Mouse (Mus musculus) lung, embryonic 14.5 days (tissue): ENCODE results near the gene Glul. TPM values are rescaled to one million over a fixed set of nuclear protein-coding genes. Genes with fewer than 3 reads are reported as not detected.

Experiments
- ATAC-seq: fragments of 200-750 bp; cut with Nextera tagmentation; 2 replicates; pipeline ENCODE4 v1.8.0; 2017; ENCODE audit warnings: mild to moderate bottlenecking, moderate TSS enrichment, moderate library complexity; ENCODE audit not compliant: insufficient read depth
- DNase-seq: peaks from one replicate; pipeline ENCODE4 v3.0.0-alpha.2; 2015
- H3K27ac ChIP-seq: fragments of 300-500 bp; sonication (generic); 2 replicates; pipeline ENCODE4 v1.5.1; 2014; ENCODE audit warnings: low read depth, mild to moderate bottlenecking, moderate library complexity
- H3K27me3 ChIP-seq: fragments of 300-500 bp; sonication (generic); 2 replicates; pipeline ENCODE4 v1.6.1; 2014; ENCODE audit warnings: low read length, control low read depth; ENCODE audit not compliant: insufficient read depth
- H3K36me3 ChIP-seq: fragments of 300-500 bp; sonication (generic); 2 replicates; pipeline ENCODE4 v1.6.1; 2014; ENCODE audit warnings: control low read depth; ENCODE audit not compliant: insufficient read depth
- H3K4me1 ChIP-seq: fragments of 300-500 bp; sonication (generic); 2 replicates; pipeline ENCODE4 v1.6.1; 2014; ENCODE audit warnings: antibody characterized with exemption, control low read depth; ENCODE audit not compliant: insufficient read depth
- H3K4me2 ChIP-seq: fragments of 300-500 bp; sonication (generic); 2 replicates; pipeline ENCODE4 v1.6.1; 2014; ENCODE audit warnings: mild to moderate bottlenecking
- H3K4me3 ChIP-seq: fragments of 300-500 bp; sonication (generic); 2 replicates; pipeline ENCODE4 v1.5.1; 2014; ENCODE audit warnings: low read depth, low read length
- H3K9ac ChIP-seq: fragments of 300-500 bp; sonication (generic); 2 replicates; pipeline ENCODE4 v1.6.1; 2014
- H3K9me3 ChIP-seq: fragments of 300-500 bp; sonication (generic); 2 replicates; pipeline ENCODE4 v1.6.1; 2016; ENCODE audit warnings: low read depth, low read length, control low read depth
- CTCF ChIP-seq: IDR thresholded peaks from 2 replicates; pipeline ENCODE4 v1.5.1; 2016; ENCODE audit warnings: antibody characterized with exemption, low read depth
- WGBS: fragments of 180-500 bp; shearing (Covaris S2); extraction: QIAGEN DNeasy Blood & Tissue Kit; methylation state at CpG from one replicate; pipeline ENCODE4 v1.1.7; 2014; 5-methylcytosine and 5-hydroxymethylcytosine counted together
- polyA plus RNA-seq: library from polyadenylated mRNA; unstranded; fragments of >200 nt; fragmentation: Nextera tagmentation; extraction: Ambion mirVana; gene quantifications from 2 replicates; pipeline ENCODE4 v1.2.1, GENCODE M21; 2014

Gene Glul
- polyA plus RNA-seq, 1 experiment from 2014 or later: 90.6 TPM

GRCm38 (mm10) chr1:153924395-153925385 is 24.9 kb downstream of the Glul start:
- Histone ChIP-seq H3K9ac (no peak overlapping the region), H3K4me3 (no peak overlapping the region), H3K36me3 (no peaks in the 10 kb centered on the region), H3K9me3 (no peaks in the 10 kb centered on the region), H3K4me1 (no peaks in the 10 kb centered on the region), H3K27me3 (no peaks in the 10 kb centered on the region), H3K4me2 (no peak overlapping the region), H3K27ac (no peak overlapping the region)
- no peak for TF ChIP-seq CTCF
- DNase-seq (no peak), ATAC-seq (no peak)
- WGBS: 70% methylated on average over 6 of the region's 6 CpGs

DNA sequence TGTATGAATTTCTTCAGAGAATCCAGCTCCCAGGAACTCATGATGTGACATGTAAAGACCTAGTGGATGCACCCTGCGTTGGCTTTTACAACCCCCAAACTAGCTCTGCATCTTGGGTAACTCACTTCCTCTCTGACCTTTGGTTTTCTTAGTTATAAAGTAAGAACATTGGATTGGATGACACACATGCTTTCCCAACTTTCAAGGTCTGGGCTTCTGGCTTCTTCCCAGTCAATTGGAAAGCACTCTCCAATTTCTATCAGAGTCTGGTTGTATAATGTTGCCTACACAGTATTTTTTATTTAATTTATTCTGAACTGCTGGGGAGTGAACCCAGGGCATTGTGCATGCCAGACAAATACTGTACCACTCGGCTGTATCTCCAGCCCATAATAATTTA is 30.7 kb downstream of the Glul start:
- Histone ChIP-seq H3K4me1 (no peaks in the 10 kb centered on the region), H3K4me2 (no peak overlapping the region), H3K27me3 (no peaks in the 10 kb centered on the region), H3K36me3 (no peaks in the 10 kb centered on the region), H3K9me3 (no peaks in the 10 kb centered on the region), H3K9ac (no peak overlapping the region), H3K4me3 (no peak overlapping the region), H3K27ac (no peak overlapping the region)
- WGBS: 83% methylated on average over 2 of the region's 2 CpGs
- no peak for TF ChIP-seq CTCF
- DNase-seq (no peak), ATAC-seq (no peak)

DNA sequence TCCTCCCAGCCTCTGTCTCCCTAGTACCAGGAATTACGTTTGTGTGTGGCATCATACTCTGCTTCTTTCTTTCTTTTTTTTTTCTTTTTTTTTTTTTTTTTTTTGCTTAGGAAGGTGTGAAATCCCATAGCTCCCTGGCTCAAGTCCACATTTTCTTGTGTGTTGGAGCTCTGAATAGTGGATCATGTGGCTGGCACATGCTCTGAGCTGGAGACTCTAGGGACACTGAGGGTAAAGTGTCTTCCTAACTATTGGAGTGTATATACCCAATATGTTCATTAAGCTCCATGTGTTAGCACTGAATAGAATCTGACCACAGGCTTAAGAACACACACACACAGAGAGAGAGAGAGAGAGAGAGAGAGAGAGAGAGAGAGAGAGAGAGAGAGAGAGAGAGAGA is 34.0 kb downstream of the Glul start:
- no peaks in the 10 kb centered on the region for H3K9me3 ChIP-seq
- no peak for TF ChIP-seq CTCF
- 57% methylated on average over 1 of the region's 1 CpGs for whole genome bisulfite sequencing
- no peak for ATAC-seq
- no peak for DNase-seq
- H3K9ac ChIP-seq: no peak overlapping the region
- no peak overlapping the region for H3K4me2 ChIP-seq
- no peaks in the 10 kb centered on the region for H3K4me1 ChIP-seq
- no peak overlapping the region for H3K4me3 ChIP-seq
- no peaks in the 10 kb centered on the region for H3K27me3 ChIP-seq
- H3K27ac ChIP-seq: no peak overlapping the region
- no peaks in the 10 kb centered on the region for H3K36me3 ChIP-seq

- Histone ChIP-seq H3K4me3 (no peak overlapping the region), H3K27ac (no peak overlapping the region), H3K4me1 (no peaks in the 10 kb centered on the region), H3K9ac (no peak overlapping the region), H3K36me3 (no peaks in the 10 kb centered on the region), H3K4me2 (no peak overlapping the region), H3K9me3 (no peaks in the 10 kb centered on the region), H3K27me3 (no peaks in the 10 kb centered on the region)
- DNase-seq: no peak
- no peak for ATAC-seq
- 75% methylated on average over 12 of the region's 12 CpGs for WGBS
- TF ChIP-seq CTCF: no peak
Measured at GRCm38 (mm10) chr1:153935844-153936380, 36.2 kb downstream of the Glul start.

DNA sequence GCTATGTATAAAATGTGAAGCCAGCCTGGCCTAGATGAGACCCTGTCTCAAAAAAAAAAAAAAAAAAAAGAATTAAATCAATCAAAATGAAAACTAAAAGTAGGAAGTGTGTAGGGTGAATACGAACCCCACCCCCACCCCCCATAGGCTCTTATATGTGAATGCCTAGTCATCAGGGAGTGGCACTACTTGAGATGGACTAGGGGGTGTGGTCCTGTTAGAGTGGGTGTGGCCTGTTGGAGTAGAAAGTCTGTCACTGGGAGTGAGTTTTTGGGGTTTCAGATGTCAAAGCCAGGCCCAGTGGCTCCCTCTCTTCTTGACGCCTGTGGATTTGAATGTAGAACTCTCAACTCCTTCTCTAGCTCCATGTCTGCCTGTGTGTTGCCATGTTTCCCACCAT is 37.3 kb downstream of the Glul start:
- H3K4me2 ChIP-seq: no peak overlapping the region
- H3K4me3 ChIP-seq: no peak overlapping the region
- H3K9me3 ChIP-seq: no peaks in the 10 kb centered on the region
- 88% methylated on average over 2 of the region's 2 CpGs for WGBS
- no peak overlapping the region for H3K9ac ChIP-seq
- no peaks in the 10 kb centered on the region for H3K36me3 ChIP-seq
- H3K4me1 ChIP-seq: no peaks in the 10 kb centered on the region
- ATAC-seq (no peak), DNase-seq (no peak)
- no peak for TF ChIP-seq CTCF
- no peak overlapping the region for H3K27ac ChIP-seq
- H3K27me3 ChIP-seq: no peaks in the 10 kb centered on the region

GRCm38 (mm10) chr1:153940986-153941385 is 41.2 kb downstream of the Glul start:
- H3K4me3 ChIP-seq: no peak overlapping the region
- no peak for TF ChIP-seq CTCF
- H3K27ac ChIP-seq: no peak overlapping the region
- H3K36me3 ChIP-seq: no peaks in the 10 kb centered on the region
- ATAC-seq: no peak
- no peak for DNase-seq
- H3K9me3 ChIP-seq: no peaks in the 10 kb centered on the region
- H3K4me1 ChIP-seq: no peaks in the 10 kb centered on the region
- H3K4me2 ChIP-seq: no peak overlapping the region
- WGBS: 71% methylated on average over 2 of the region's 2 CpGs
- no peak overlapping the region for H3K9ac ChIP-seq
- no peaks in the 10 kb centered on the region for H3K27me3 ChIP-seq

GRCm38 (mm10) chr1:153945181-153945580 is 45.4 kb downstream of the Glul start:
- no peaks in the 10 kb centered on the region for H3K4me1 ChIP-seq
- H3K9me3 ChIP-seq: no peaks in the 10 kb centered on the region
- no peak for DNase-seq
- whole genome bisulfite sequencing: 70% methylated on average over 5 of the region's 5 CpGs
- no peaks in the 10 kb centered on the region for H3K27me3 ChIP-seq
- H3K9ac ChIP-seq: no peak overlapping the region
- no peaks in the 10 kb centered on the region for H3K36me3 ChIP-seq
- H3K4me2 ChIP-seq: no peak overlapping the region
- no peak for TF ChIP-seq CTCF
- no peak overlapping the region for H3K4me3 ChIP-seq
- ATAC-seq: no peak
- no peak overlapping the region for H3K27ac ChIP-seq
